Mouse (Mus musculus) stomach, postnatal 0 days (tissue): ENCODE results near the gene Gm10778.

Experiments
- CTCF ChIP-seq: IDR thresholded peaks from 2 replicates; pipeline ENCODE4 v1.5.1; 2016; ENCODE audit warnings: antibody characterized with exemption, low read depth, mild to moderate bottlenecking, moderate library complexity
- EP300 ChIP-seq: optimal IDR thresholded peaks from 2 replicates; pipeline ENCODE3; 2016; ENCODE audit warnings: antibody characterized with exemption

DNA sequence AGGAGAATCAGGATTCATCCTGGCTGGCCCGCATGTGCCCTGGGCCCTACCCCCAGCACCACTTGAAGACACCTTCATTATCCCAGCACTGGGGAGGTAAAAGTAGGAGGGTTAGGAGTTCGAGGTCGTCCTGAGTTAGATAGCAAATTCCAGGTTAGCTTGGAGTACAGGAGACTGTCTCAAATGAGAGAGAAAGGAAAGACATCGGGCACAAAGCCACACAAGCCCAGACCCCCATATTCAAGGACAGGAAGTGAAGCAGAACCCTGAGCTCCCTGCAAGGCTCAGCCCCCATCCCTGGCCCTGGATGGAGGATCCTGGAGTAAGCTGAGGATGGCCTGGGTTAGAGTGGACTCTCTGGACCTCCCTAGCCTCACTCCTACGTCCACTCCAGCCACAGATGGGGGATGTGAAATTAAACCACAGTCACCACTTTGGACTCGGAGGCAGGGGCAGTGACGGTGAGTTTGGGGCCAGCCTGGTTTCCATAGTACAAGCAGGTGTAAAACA is 47.4 kb upstream of the Gm10778 start:
- TF ChIP-seq CTCF (no peak), EP300 (no peak)
